Mouse (Mus musculus): ENCODE measurements around the gene Ube2g1.
"Not testable (repeated sequence)": the region's sequence is repeated elsewhere in the genome, so short reads cannot be mapped to it uniquely, and the experiment has no call there.

Gene Ube2g1

DNA sequence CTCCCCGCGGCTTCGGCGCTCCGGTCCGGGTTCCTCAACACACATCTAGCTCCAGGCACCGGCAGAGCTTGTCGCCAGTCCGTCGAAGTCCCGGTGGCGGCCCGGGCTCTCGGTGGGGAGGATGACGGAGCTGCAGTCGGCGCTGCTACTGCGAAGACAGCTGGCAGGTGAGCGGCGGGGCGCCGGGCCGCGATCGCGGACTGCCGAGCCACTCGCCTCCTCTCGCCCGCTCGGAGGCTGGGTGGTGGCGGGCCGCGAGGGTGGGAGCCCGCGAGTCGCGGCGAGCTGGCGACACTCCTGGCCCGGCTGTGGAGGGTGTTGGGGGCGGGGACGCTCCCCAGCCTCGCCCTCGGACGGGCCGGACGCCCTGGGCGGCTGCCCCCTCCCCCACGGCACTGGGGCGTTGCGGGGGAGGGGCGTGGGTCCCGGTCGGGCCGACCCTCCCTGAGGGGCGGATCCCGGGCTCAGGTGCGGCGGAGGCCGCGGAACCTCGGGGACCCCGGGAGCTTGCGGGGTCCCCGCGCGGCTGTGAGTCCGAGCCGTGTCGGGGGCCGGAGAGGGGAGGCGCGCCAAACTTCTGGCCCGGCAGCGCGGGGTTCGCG is 487 bp downstream of the Ube2g1 start:
- peak in 1 of 2 experiments; percentile 75 for DNase-seq

DNA sequence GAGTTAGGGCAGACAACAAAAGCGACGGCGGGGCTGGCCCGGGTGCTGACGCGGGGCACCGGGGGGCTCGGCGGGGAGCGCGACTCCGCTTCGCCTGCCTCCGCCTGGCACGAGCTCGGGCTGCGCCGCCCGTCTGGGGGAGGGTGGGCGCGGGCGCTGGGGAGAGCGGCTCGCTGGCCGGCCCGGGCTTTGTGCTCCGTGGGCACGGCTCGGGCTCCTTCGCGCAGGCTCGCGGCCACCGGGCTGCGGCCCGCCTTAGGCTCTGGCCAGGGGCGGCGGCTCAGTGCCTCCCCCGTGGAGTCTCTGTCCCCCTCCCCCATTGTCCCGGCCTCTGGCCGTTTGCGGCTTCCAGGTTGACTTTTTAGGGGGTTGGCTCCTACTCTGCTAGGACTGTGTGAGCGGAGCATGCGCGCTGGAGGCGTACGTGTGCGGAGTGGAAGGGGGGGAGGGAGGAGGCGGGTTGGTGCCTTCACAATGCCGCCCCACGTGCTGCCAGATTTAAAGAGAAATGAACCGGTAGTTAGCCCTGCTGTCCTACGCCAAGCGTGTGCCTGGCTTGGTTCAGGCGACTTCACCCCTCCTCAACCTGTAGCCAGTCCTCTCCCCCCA is 1.1 kb downstream of the Ube2g1 start:
- DNase-seq = peak; percentile 94 to 95

DNA sequence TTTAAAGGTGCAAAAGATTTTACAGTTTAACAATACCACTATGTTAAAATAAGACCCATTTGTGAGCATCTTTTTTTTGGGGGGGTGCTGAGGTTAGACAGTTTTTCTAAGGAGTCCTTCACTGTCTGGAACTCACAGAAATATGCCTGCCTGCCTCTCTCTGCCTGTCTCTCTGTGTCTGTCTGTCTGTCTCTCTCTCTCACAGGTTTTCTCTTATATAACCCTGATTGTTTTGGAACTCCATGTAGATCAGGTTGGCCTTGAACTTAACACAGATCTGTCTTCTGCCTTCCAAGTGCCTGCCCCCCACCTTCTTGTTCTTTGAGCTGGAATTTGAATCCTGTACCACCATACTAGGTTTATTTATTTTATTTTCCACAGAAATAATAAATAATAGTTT is 2.2 kb downstream of the Ube2g1 start:
- DNase-seq = no peak

DNA sequence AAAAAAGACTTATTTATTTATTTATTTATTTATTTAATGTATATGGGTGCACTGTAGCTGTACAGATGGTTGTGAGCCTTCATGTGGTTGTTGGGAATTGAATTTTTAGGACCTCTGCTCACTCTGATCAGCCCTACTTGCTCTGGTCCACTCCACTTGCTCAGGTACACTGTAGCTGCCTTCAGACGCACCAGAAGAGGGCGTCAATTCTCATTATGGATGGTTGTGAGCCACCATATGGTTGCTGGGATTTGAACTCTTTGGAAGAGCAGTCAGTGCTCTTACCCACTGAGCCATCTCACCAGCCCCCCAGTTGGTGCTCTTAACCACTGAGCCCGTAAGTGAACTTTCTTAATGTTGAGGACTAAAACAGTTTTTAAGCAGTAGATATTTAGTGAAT is 7.3 kb downstream of the Ube2g1 start:
- not testable (repeated sequence) for DNase-seq

DNA sequence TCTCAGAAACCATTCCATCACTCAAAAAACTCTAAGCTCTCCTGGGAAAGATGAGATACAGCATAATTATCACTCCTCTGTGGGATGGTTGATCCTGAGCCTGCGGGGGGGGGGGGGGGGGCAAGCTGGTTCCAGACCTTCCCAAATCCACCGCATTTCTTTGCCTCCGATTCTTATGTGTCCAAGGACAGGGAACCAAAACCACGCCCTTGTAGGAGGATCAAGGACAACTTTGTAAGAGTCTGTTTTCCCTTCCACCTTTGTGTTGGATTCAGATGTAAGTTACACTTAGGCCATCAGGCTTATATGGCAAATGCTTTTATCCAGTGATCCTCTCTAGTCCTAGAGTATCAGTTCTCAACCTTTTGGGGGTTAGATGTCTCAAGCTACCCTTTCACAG is 8.8 kb downstream of the Ube2g1 start:
- no peak for DNase-seq

DNA sequence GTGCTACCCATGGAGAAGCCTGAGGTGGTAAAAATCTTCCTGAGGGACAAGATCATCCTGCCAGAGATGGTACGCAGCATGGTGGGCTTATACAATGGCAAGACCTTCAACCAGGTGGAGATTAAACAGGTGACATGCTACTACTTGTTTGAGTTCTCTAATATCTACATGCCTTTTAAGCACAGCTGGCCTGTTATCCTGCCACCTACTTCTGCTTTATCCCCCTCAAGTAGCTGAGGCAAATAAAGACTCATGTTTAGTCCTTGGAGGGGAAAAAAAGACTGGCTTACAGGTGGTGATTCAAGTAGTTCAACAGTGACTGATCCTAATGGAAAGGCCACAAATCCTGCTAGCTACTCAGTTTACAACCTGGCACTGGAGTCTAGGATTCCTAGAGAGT is 11.4 kb downstream of the Ube2g1 start:
- DNase-seq = no peak

DNA sequence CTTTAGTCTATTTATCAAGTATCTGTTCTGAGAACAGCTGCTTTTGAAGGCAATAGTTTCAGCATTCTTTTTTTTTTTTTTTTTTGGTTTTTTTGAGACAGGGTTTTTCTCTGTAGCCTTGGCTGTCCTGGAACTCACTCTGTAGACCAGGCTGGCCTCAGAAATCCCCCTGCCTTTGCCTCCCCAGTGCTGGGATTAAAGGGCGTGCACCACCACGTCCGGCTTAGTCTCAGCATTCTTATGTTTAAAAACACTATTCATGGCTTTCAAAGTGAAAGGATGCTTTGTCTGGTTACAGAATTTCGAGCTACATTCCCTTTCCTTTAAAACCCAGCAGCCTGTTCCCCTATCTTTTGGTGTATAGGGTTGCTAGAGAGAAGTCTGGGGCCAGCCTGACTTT is 35.6 kb downstream of the Ube2g1 start:
- DNase-seq = no peak

DNA sequence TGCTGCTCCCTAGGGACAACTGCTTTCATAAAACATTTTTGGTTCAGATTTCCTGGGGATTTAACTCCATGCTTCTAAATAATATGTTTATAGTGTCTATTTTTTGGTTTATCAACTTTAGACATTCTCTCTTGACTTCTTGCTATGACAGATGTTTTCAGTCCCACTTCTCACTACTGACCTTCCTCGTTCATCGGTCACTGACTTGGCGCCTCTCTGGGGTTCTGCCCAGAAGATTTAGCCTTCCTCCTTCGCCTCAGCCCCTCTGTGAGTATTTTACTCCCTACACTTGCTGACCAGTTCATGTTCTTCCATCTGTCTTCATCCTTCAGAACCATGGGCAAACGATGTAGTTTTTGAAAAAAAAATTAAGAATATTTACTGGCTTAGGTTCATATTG is 38.3 kb downstream of the Ube2g1 start:
- no peak for DNase-seq

DNA sequence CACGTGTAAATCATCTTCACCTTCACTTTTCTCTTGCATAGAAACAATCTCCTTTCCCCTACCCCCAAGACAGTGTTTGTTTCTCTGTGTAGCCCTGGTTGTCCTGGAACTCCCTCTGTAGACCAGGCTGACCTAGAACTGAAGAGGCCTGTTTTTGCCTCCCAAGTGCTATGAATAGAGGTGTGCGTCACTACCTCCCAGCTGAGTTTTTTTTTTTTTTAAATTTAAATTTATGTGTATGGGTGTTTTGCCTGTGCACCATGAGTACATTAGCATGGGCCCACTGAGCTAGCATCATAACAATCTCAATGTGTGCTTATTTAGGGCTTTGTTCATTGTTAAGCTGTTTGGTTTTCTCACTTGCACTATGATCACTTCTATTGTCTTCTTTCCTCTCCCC is 43.3 kb downstream of the Ube2g1 start:
- no peak for DNase-seq

DNA sequence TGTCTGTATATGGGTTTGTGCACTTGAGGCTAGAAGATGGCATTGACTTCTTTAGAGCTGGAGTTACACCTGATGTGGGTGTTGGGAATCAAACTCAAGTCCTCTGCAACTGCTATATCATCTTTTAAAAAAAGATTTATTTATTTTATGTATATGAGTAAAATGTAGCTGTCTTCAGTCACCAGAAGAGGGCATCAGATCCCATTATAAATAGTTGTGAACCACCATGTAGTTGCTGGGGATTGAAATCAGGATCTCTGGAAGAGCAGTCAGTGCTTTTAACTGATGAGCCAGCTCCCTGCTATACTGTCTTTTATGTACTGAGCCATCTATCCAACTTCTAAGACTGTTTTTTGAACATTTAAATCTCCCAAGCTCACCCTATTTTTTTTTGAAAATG is 52.8 kb downstream of the Ube2g1 start:
- DNase-seq = no peak

DNA sequence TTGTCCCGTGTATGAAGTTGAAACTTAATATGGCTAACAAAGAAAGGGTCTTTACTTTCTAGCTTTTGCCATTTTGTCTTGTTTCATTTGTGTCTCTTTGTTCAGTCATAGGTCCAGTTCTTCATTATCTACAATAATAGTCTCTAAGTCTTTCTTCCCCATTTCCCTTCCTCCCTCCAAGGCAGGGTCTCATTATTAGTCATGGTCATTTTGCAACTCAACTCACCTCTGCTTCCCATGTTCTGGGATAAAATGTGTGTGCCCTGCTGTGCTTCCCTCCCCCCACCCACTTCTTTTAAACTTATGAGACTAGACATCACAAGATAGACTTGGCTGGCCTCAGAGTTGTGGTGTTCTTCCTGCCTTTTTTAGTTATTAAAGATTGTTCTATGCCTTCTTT is 53.3 kb downstream of the Ube2g1 start:
- DNase-seq = no peak

DNA sequence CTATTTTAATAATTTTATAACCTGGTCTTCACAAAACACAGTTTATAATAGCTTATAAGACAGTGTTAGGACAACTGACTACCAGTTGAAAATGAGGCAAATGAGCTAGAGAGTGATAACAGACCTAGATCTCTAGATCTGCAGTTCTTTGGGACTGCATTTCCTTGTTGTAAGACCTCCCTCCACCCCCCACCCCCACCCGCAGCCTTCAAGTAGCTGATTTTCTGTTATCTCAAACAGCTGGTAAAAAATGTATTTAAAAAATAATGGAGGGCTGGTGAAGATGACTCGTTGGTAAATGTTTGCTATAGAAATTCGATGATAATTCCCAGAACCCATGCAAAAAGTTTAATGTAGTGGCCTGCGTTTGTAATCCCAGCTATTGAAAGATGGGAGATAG is 57.6 kb downstream of the Ube2g1 start:
- no peak for DNase-seq

DNA sequence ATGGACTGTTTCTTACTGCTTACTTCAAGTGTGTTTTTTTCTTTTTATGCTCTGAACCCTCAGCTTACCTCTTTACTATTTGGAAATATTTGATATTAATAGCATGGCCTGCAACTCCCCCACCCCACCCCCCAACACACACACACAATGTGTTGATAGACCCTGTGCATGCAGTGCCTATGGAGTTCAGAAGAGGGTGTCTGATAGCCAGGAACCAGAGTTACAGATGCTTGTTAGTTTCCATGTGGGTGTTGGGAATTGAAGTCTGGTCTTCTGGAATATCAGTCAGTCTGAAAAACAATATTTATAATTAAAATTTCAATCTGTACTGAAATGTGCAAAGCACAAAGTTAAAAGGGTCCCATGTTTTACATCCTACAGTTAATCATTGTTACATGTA is 63.6 kb downstream of the Ube2g1 start:
- no peak for DNase-seq

DNA sequence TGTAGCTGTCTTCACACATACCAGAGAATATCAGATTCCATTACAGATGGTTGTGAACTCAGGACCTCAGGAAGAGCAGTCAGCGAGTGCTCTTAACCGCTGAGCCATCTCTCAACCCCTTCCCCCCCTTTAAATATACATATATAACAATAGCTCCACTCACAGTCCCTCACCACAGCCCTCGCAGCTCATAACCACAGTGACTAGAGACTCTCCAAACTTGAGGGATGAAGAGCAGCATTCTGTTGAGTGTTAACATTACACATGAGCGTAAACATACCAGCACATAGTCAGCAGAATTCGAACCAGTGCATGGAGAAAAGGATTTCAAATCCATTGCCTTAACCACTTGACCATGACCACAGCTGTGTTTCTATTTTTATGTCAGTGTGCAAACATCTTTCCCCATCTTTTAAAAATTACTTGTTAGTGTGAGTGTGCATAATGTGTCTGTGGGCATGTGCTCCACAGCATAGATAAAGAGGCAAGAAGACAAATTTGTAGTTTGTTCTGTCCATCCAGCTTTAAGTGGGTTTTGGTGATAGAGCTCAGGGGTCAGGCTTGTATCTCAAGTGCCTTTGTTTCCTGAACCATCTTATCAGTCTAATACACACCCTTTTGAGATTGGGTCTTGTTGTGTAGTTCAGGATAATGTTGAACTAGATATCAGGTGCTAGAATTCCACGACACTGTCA is 64.4 kb downstream of the Ube2g1 start:
- DNase-seq = no peak

DNA sequence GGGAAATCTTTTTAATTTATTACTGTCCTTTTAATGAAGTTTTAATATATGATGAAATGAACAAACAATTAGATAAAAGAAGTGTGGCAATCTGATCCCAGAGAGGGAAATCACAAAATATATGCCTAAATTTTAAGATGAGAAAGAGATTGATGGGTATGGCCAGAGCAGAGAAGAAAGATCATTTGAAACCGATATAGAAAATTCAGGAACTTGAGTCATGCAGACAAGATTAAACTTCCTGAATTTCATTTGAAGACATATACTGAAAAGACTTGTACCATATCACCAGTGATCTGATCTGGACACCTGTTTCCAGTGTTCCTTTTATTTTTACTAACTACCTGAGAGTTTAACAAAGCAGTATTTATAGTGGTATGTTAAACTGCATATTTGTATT is 65.4 kb downstream of the Ube2g1 start:
- DNase-seq = no peak

DNA sequence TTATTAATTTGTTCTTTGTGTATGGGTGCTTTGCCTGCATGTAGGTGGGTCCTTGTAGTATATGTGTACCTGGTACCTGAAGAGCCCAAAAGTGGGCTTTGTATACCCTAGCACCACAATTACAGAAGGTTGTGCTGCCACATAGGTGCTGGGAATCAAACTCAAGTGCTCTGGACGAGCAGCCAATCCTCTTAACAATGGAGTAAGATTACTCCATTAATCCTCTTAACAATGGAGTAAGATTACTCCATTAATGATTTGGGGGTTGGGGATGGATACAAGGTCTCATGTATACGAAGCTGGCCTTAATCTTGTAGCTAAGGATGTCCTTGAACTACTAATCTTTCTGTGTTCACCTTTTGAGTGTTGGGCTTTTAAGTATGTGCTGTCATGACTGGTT is 68.2 kb downstream of the Ube2g1 start:
- DNase-seq = no peak

DNA sequence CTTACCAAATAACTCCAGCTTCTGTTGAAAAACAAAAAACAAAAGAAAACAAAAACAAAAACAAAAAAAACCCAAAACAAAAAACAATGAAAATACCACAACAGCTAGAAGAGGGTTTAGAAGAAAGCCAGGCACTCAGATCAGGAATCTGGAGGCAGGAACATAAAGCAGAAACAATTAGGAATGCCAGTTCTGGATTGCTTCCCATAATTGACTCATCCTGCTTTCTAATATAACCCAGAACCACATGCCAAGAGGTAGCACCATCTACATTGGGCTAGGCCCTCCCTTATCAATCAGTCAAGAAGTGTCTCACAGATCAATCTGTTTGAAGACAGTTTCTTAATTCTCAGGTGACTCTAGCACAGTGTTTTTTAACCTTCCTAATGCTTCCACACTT is 73.6 kb downstream of the Ube2g1 start:
- DNase-seq = no peak

DNA sequence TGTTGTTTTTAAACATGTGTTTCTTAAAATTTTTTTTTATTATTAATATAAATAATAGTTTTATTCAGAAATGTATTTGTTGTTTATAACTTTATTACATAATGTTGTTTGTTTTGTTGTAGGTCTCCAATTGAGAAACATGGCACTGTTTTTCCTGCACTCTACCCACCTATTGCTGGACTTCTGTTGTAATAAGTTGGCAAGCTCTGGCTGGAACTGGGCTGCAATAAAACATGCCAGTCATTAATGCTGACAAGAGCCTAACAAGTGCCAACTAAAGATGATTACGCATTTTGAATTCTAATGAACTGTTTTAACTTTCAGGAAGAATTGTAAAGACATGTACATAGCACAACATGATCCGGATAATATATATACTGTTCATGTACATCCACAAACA is 76.3 kb downstream of the Ube2g1 start:
- no peak for DNase-seq

DNA sequence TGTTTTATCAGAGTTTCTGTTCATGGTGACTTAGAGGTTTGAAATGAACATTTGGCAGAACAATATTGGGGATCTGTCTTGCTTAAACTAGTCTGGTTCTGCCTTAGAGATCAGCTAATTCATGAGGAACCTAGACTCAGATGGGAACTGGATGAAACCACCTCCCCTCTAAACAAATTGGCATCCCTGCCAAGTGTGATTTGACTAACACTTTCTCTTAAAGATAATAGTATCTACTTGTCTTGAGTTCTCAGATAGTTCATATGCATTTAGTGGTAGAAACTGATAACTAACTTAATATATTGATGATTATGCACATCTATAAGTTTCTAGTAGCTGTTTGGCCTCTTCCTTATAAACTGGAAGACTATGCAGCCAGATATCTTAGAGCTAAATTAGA is 79.6 kb downstream of the Ube2g1 start:
- no peak for DNase-seq

DNA sequence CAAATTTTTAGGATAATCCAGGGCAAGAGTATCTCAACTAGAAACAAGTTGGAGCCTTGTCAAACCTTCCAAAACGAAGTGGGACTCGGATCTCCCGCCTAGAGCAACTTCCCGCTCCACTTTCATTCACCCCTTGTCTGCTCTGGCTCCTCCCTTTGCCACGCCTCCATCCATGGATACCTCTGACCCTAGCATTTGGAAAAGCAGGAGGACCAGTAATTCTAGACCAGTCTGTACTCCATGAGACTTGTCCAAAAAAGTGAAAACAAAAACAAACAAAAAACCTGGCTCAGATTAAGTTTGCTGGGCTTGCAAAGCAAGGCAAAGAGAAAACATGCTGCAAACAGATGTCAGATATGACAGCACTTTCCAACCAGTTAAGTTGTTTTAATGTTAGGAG is 81.2 kb downstream of the Ube2g1 start:
- peak in 1 of 2 experiments; percentile 12 for DNase-seq

DNA sequence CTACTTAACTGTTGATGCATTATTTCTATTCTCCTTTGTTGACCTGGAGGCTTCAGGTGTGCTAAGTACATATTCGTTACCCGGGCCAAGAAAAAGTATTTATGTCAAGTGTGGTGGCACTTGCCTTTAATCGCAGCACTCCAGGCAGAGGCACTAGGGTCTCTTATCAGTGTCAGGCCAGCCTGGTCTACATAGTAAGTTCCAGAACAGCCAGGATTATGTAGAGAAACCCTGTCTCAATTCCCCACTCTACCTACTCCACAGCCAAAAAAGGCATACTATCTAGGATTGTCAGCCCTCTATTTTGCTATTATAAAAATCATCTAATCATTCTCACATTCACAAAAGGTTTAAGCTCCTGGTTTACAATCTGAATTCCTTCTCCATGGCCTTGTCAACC is 82.0 kb downstream of the Ube2g1 start:
- DNase-seq = no peak

DNA sequence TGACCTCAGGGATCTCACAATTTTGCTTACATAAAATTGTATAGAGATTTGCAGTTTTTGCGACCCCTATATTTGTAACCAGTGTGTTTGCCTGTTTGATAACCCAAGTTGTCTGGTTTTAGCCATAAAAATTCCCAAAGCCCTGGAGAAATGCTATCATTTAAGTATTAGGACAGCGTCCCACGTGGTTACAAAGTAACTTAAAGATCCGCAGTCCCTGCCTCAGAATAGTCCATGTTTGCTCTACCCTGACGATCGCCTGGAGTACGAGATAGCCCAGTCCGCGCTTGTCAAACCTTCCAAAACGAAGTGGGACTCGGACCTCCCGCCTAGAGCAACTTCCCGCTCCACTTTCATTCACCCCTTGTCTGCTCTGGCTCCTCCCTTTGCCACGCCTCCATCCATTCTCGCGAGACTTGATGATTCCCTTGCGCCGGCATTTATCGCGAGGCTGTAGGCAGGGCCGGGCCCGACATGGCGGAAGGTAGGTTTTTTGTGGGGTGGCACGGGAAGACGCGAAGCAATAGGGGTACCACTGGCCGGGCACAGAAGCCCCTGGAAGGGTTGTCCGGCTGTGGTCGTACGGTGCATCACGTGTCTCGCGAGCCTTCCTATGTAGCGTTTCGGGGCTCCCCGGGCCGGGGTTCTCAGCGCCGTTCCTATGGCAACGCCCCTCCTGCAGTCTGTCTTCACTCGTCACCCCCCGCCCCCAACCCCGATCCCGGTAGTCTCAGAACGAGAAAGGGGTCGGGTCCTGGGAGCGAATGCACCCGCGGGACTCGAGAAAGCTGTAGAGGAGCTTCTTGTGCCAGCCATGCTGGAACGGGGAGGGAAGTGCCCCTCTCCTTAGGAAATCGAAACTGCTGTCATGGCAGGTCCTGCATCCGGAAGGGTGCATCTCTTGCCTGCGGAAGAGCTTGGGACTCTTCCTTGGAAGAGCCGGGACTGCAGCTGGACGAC is 82.7 kb downstream of the Ube2g1 start, which contains the start of gene Ankfy1:
Gene Ankfy1 (plus strand): TSS at position 456 of the 960 bp plus-strand sequence.
- DNase-seq = peak; percentile 95 to 96

DNA sequence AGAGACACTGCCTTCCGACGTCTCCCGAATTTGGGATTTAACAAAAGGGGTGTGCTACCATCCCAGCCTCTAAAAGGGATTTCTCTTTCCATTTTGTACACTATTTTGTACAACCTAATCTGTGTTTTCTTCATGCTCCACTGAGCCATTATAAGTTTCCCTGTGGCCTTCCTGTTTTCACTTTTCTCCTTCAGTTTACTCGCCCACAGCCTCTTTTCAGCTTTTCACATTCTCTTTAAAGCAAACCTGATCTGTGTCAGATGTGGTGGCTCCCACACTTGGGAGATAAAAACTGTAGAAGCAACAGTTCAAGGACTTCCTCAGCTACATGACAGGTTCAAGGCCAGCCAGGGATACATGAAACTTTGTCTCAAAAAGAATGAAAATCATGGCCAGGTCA is 85.3 kb downstream of the Ube2g1 start:
- DNase-seq = no peak
